Mouse (Mus musculus) C2C12 (cell line): Measurements from ENCODE around the gene Slamf9. TPM values are rescaled to one million over a fixed set of nuclear protein-coding genes. Genes with fewer than 3 reads are reported as not detected.

Experiments
- H3K27me3 ChIP-seq: one replicate; pipeline ENCODE4 v1.6.1; 2011; ENCODE audit not compliant: control insufficient read depth, insufficient read depth, insufficient read length
- H3K36me3 ChIP-seq: one replicate; pipeline ENCODE4 v1.6.1; 2011; ENCODE audit not compliant: control insufficient read depth, insufficient read depth
- H3K4me3 ChIP-seq: one replicate; pipeline ENCODE4 v1.5.1; 2011; ENCODE audit warnings: mild to moderate bottlenecking, control low read depth; ENCODE audit not compliant: poor library complexity, insufficient read depth, severe bottlenecking
- H3K79me2 ChIP-seq: one replicate; pipeline ENCODE4 v1.6.1; 2011; ENCODE audit not compliant: control insufficient read depth, insufficient read depth
- H3K79me3 ChIP-seq: one replicate; pipeline ENCODE4 v1.6.1; 2011; ENCODE audit warnings: low read depth, control low read depth
- H3ac ChIP-seq: one replicate; pipeline ENCODE3; 2011; ENCODE audit warnings: low read depth; ENCODE audit not compliant: control insufficient read depth, insufficient read length
- CEBPB ChIP-seq: IDR thresholded peaks from one replicate; pipeline ENCODE4 v1.6.1; 2011; ENCODE audit warnings: low read depth, mild to moderate bottlenecking, control low read depth, moderate library complexity
- CTCF ChIP-seq: IDR thresholded peaks from one replicate; pipeline ENCODE4 v1.5.1; 2011; ENCODE audit not compliant: control insufficient read depth, insufficient read depth, insufficient read length
- FOSL1 ChIP-seq: IDR thresholded peaks from one replicate; pipeline ENCODE4 v1.8.0; 2011; ENCODE audit warnings: mild to moderate bottlenecking, low read length; ENCODE audit not compliant: poor library complexity, insufficient read depth, severe bottlenecking
- MAX ChIP-seq: IDR thresholded peaks from one replicate; pipeline ENCODE4 v1.6.1; 2011; ENCODE audit warnings: mild to moderate bottlenecking, control low read depth
- MYOD1 ChIP-seq: IDR thresholded peaks from one replicate; pipeline ENCODE4 v1.6.1; 2011; ENCODE audit warnings: low read depth; ENCODE audit not compliant: control insufficient read depth, insufficient read length
- MYOG ChIP-seq: IDR thresholded peaks from one replicate; pipeline ENCODE4 v1.6.1; 2011; ENCODE audit not compliant: control insufficient read depth, insufficient read length; ENCODE audit errors: extremely low read depth
- USF1 ChIP-seq: IDR thresholded peaks from one replicate; pipeline ENCODE4 v1.6.1; 2011; ENCODE audit warnings: low read depth, mild to moderate bottlenecking, control low read depth, moderate library complexity
- polyA plus RNA-seq: library from polyadenylated mRNA; unstranded; fragments of >200 nt; fragmentation: generic; extraction: Trizol; gene quantifications from one replicate; pipeline ENCODE4 v1.2.1, GENCODE M21; 2012; ENCODE audit warnings: missing spikeins

The Slamf9 gene
- polyA plus RNA-seq, 1 experiment = 0.19 TPM

GRCm38 (mm10) chr1:172483361-172483660 is 8.2 kb downstream of the Slamf9 start:
- Histone ChIP-seq H3K27me3 (no peaks in the 10 kb centered on the region), H3ac (no peak overlapping the region), H3K79me3 (no peaks in the 10 kb centered on the region), H3K79me2 (no peaks in the 10 kb centered on the region), H3K4me3 (no peak overlapping the region), H3K36me3 (no peaks in the 10 kb centered on the region)
- no peak for TF ChIP-seq MAX
- no peak for TF ChIP-seq USF1
- no peak for TF ChIP-seq MYOG
- TF ChIP-seq CEBPB = no peak
- no peak for TF ChIP-seq MYOD1
- no peak for TF ChIP-seq CTCF
- TF ChIP-seq FOSL1 = no peak

GRCm38 (mm10) chr1:172484236-172484635 is 9.1 kb downstream of the Slamf9 start:
- Histone ChIP-seq H3ac (no peak overlapping the region), H3K27me3 (no peaks in the 10 kb centered on the region), H3K36me3 (no peaks in the 10 kb centered on the region), H3K79me3 (no peaks in the 10 kb centered on the region), H3K79me2 (no peaks in the 10 kb centered on the region), H3K4me3 (no peak overlapping the region)
- TF ChIP-seq CEBPB (no peak), MYOD1 (no peak), MYOG (no peak), USF1 (no peak), MAX (no peak), CTCF (no peak), FOSL1 (no peak)

GRCm38 (mm10) chr1:172484671-172485070 is 9.5 kb downstream of the Slamf9 start:
- Histone ChIP-seq H3K4me3 (no peak overlapping the region), H3ac (no peak overlapping the region), H3K27me3 (no peaks in the 10 kb centered on the region), H3K36me3 (no peaks in the 10 kb centered on the region), H3K79me2 (no peaks in the 10 kb centered on the region), H3K79me3 (no peaks in the 10 kb centered on the region)
- no peak for TF ChIP-seq CTCF
- TF ChIP-seq MYOG = no peak
- TF ChIP-seq USF1 = no peak
- TF ChIP-seq MAX = no peak
- no peak for TF ChIP-seq CEBPB
- no peak for TF ChIP-seq MYOD1
- TF ChIP-seq FOSL1 = no peak

- TF ChIP-seq CEBPB (no peak), FOSL1 (no peak), USF1 (no peak), MYOD1 (no peak)
- no peaks in the 10 kb centered on the region for H3K27me3 ChIP-seq
- H3K4me3 ChIP-seq = no peak overlapping the region
- no peaks in the 10 kb centered on the region for H3K79me2 ChIP-seq
- H3K79me3 ChIP-seq = no peaks in the 10 kb centered on the region
- H3K36me3 ChIP-seq = no peaks in the 10 kb centered on the region
- no peak overlapping the region for H3ac ChIP-seq
Observed at GRCm38 (mm10) chr1:172485821-172486220, 10.7 kb downstream of the Slamf9 start.

GRCm38 (mm10) chr1:172486236-172486635 is 11.1 kb downstream of the Slamf9 start:
- Histone ChIP-seq H3K36me3 (no peaks in the 10 kb centered on the region), H3K27me3 (no peaks in the 10 kb centered on the region), H3K79me3 (no peaks in the 10 kb centered on the region), H3ac (no peak overlapping the region), H3K79me2 (no peaks in the 10 kb centered on the region), H3K4me3 (no peak overlapping the region)
- no peak for TF ChIP-seq MYOG
- TF ChIP-seq MYOD1 = no peak
- no peak for TF ChIP-seq FOSL1
- TF ChIP-seq CEBPB = no peak
- TF ChIP-seq USF1 = no peak
- TF ChIP-seq CTCF = no peak
- TF ChIP-seq MAX = no peak

- no peaks in the 10 kb centered on the region for H3K27me3 ChIP-seq
- H3ac ChIP-seq = no peak overlapping the region
- H3K79me3 ChIP-seq = no peaks in the 10 kb centered on the region
- no peaks in the 10 kb centered on the region for H3K36me3 ChIP-seq
- H3K4me3 ChIP-seq = no peak overlapping the region
- no peaks in the 10 kb centered on the region for H3K79me2 ChIP-seq
- no peak for TF ChIP-seq MYOD1
- no peak for TF ChIP-seq FOSL1
- TF ChIP-seq CTCF = no peak
- no peak for TF ChIP-seq CEBPB
- no peak for TF ChIP-seq MYOG
- TF ChIP-seq USF1 = no peak
- no peak for TF ChIP-seq MAX
Observed at GRCm38 (mm10) chr1:172486651-172487050, 11.5 kb downstream of the Slamf9 start.
